In genomic region chr8:81335250-81335649, GRCm38 (mm10) we compare ENCODE assay signal across 21 mouse cellular contexts.
"Had no signal": no experiment of that assay in that cellular context is flagged by ENCODE, and none has a peak within 500 bp of the region (broad histone marks: within the 10 kb centered on the region; RNA-seq: fewer than 3 reads in every experiment).

No protein-coding gene starts in this region.

- H3K27ac ChIP-seq: liver, embryonic 12.5 days; liver, embryonic 14.5 days; midbrain, embryonic 10.5 days; midbrain, embryonic 12.5 days; neural tube, embryonic 12.5 days; stomach, embryonic 15.5 days; stomach, postnatal 0 days had no signal

- H3K4me1 ChIP-seq: liver, embryonic 12.5 days; midbrain, embryonic 10.5 days; midbrain, embryonic 12.5 days; neural tube, embryonic 12.5 days; stomach, embryonic 15.5 days had no signal

- H3K4me3 ChIP-seq: liver, embryonic 12.5 days; midbrain, embryonic 10.5 days; midbrain, embryonic 12.5 days; neural tube, embryonic 12.5 days; stomach, embryonic 15.5 days had no signal

- H3K27me3 ChIP-seq: liver, embryonic 12.5 days; midbrain, embryonic 12.5 days; neural tube, embryonic 12.5 days; stomach, embryonic 15.5 days had no signal

- H3K36me3 ChIP-seq: liver, embryonic 12.5 days; midbrain, embryonic 10.5 days; midbrain, embryonic 12.5 days; neural tube, embryonic 12.5 days; stomach, embryonic 15.5 days had no signal

- H3K9me3 ChIP-seq: liver, embryonic 12.5 days; midbrain, embryonic 10.5 days; midbrain, embryonic 12.5 days; neural tube, embryonic 12.5 days; stomach, embryonic 15.5 days had no signal

- ATAC-seq: liver, embryonic 12.5 days; midbrain, embryonic 16.5 days had no signal

- DNase-seq: lung, adult 18-20 months; lung, embryonic 14.5 days; lung, postnatal 10 days; lung, postnatal 4 days; midbrain, embryonic 14.5 days; retina, postnatal 1 day; right cerebral cortex, adult 18-20 months; right cerebral cortex, postnatal 25 days; right cerebral cortex, postnatal 4 days; spleen, adult 18-20 months; thymus, adult 2 months; thymus, postnatal 25 days; thymus, postnatal 4 days had no signal
